Mouse (Mus musculus): ENCODE results near the gene Olfr1151. TPM values are rescaled to one million over a fixed set of nuclear protein-coding genes. Genes with fewer than 3 reads are reported as not detected.

The Olfr1151 gene
- polyA plus RNA-seq, 1 experiment from 2014 or later, result not detected

- Histone ChIP-seq H3K27ac (replicated peaks) (no peak within 1 kb of the TSS), H3K4me2 (replicated peaks; ENCODE audit: low read depth) (no peak within 1 kb of the TSS), H3K36me3 (ENCODE audit: control insufficient read depth, insufficient read depth, low read length) (no peaks in the 10 kb centered on the region), H3K27me3 (ENCODE audit: control insufficient read depth, insufficient read depth, low read length) (no peaks in the 10 kb centered on the region), H3K4me3 (ENCODE audit: low read depth, low read length) (no peak within 1 kb of the TSS), H3K9ac (ENCODE audit: low read length) (no peak within 1 kb of the TSS), H3K4me1 (replicated peaks; ENCODE audit: control insufficient read depth, insufficient read depth) (no peaks in the 10 kb centered on the region), H3K9me3 (ENCODE audit: control insufficient read depth, low read length) (no peaks in the 10 kb centered on the region)
- DNase-seq (ENCODE audit: low spot score) (no peak), ATAC-seq (ENCODE audit: low FRiP score, low TSS enrichment) (no peak)
- no peak for TF ChIP-seq CTCF (IDR thresholded peaks at IDR 0.05; ENCODE audit: low read depth)
- TF ChIP-seq EP300 (optimal IDR thresholded peaks at IDR 0.05), result no peak
- 95% methylated on average over 1 of the region's 1 CpGs for WGBS
These were observed 49.4 kb downstream of the Olfr1151 start, which contains the start of gene Olfr1154 for GRCm38 (mm10) chr2:87905066-87905465. Olfr1154 (minus strand) TSS chr2:87905166.

Other genes starting within 250 kb of the Olfr1151 start
- not detected in 2 replicates for gene Olfr1130, start 249.7 kb upstream of the Olfr1151 start, polyA plus RNA-seq (2015; fragmentation: Nextera tagmentation; extraction: Ambion mirVana)
- not detected in 2 replicates for gene Olfr1131, start 228.8 kb upstream of the Olfr1151 start, polyA plus RNA-seq (2015; fragmentation: Nextera tagmentation; extraction: Ambion mirVana)
- gene Olfr1132, start 218.3 kb upstream of the Olfr1151 start, polyA plus RNA-seq (2015; fragmentation: Nextera tagmentation; extraction: Ambion mirVana), result not detected in 2 replicates
- not detected in 2 replicates for gene Olfr1133, start 208.5 kb upstream of the Olfr1151 start, polyA plus RNA-seq (2015; fragmentation: Nextera tagmentation; extraction: Ambion mirVana)
- gene Olfr1134, start 197.4 kb upstream of the Olfr1151 start, polyA plus RNA-seq (2015; fragmentation: Nextera tagmentation; extraction: Ambion mirVana), result not detected in 2 replicates
- not detected in 2 replicates for gene Olfr1135, start 182.2 kb upstream of the Olfr1151 start, polyA plus RNA-seq (2015; fragmentation: Nextera tagmentation; extraction: Ambion mirVana)
- not detected in 2 replicates for gene Olfr1136, start 161.9 kb upstream of the Olfr1151 start, polyA plus RNA-seq (2015; fragmentation: Nextera tagmentation; extraction: Ambion mirVana)
- gene Olfr1137, start 142.7 kb upstream of the Olfr1151 start, polyA plus RNA-seq (2015; fragmentation: Nextera tagmentation; extraction: Ambion mirVana), result not detected in 2 replicates
- not detected in 2 replicates for gene Olfr1138, start 115.9 kb upstream of the Olfr1151 start, polyA plus RNA-seq (2015; fragmentation: Nextera tagmentation; extraction: Ambion mirVana)
- gene Olfr1140, start 112.1 kb upstream of the Olfr1151 start, polyA plus RNA-seq (2015; fragmentation: Nextera tagmentation; extraction: Ambion mirVana), result not detected in 2 replicates
- not detected in 2 replicates for gene Olfr1141, start 101.9 kb upstream of the Olfr1151 start, polyA plus RNA-seq (2015; fragmentation: Nextera tagmentation; extraction: Ambion mirVana)
- not detected in 2 replicates for gene Olfr152, start 76.4 kb upstream of the Olfr1151 start, polyA plus RNA-seq (2015; fragmentation: Nextera tagmentation; extraction: Ambion mirVana)
- not detected in 2 replicates for gene Olfr1143, start 55.3 kb upstream of the Olfr1151 start, polyA plus RNA-seq (2015; fragmentation: Nextera tagmentation; extraction: Ambion mirVana)
- gene Olfr1145, start 46.0 kb upstream of the Olfr1151 start, polyA plus RNA-seq (2015; fragmentation: Nextera tagmentation; extraction: Ambion mirVana), result not detected in 2 replicates
- gene Olfr1148, start 25.3 kb upstream of the Olfr1151 start, polyA plus RNA-seq (2015; fragmentation: Nextera tagmentation; extraction: Ambion mirVana), result not detected in 2 replicates
- not detected in 2 replicates for gene Olfr1150-ps1, start 11.9 kb upstream of the Olfr1151 start, polyA plus RNA-seq (2015; fragmentation: Nextera tagmentation; extraction: Ambion mirVana)
- not detected in 2 replicates for gene Olfr1152, start 10.6 kb downstream of the Olfr1151 start, polyA plus RNA-seq (2015; fragmentation: Nextera tagmentation; extraction: Ambion mirVana)
- 0.10 TPM in 1 of 2 replicates, not detected in the other for gene Olfr1153, start 39.1 kb downstream of the Olfr1151 start, polyA plus RNA-seq (2015; fragmentation: Nextera tagmentation; extraction: Ambion mirVana)
- gene Olfr1154, start 49.3 kb downstream of the Olfr1151 start, polyA plus RNA-seq (2015; fragmentation: Nextera tagmentation; extraction: Ambion mirVana), result not detected in 2 replicates
- gene Olfr1155, start 89.3 kb downstream of the Olfr1151 start, polyA plus RNA-seq (2015; fragmentation: Nextera tagmentation; extraction: Ambion mirVana), result not detected in 2 replicates
- not detected in 2 replicates for gene Olfr1156, start 97.2 kb downstream of the Olfr1151 start, polyA plus RNA-seq (2015; fragmentation: Nextera tagmentation; extraction: Ambion mirVana)
- not detected in 2 replicates for gene Olfr1157, start 112.4 kb downstream of the Olfr1151 start, polyA plus RNA-seq (2015; fragmentation: Nextera tagmentation; extraction: Ambion mirVana)
- not detected in 2 replicates for gene Olfr74, start 118.8 kb downstream of the Olfr1151 start, polyA plus RNA-seq (2015; fragmentation: Nextera tagmentation; extraction: Ambion mirVana)
- gene Olfr1158, start 134.3 kb downstream of the Olfr1151 start, polyA plus RNA-seq (2015; fragmentation: Nextera tagmentation; extraction: Ambion mirVana), result not detected in 2 replicates
- gene Olfr1160, start 152.4 kb downstream of the Olfr1151 start, polyA plus RNA-seq (2015; fragmentation: Nextera tagmentation; extraction: Ambion mirVana), result 0.04 TPM in 1 of 2 replicates, not detected in the other
- gene Olfr1161, start 166.9 kb downstream of the Olfr1151 start, polyA plus RNA-seq (2015; fragmentation: Nextera tagmentation; extraction: Ambion mirVana), result not detected in 2 replicates
- not detected in 2 replicates for gene Olfr73, start 181.8 kb downstream of the Olfr1151 start, polyA plus RNA-seq (2015; fragmentation: Nextera tagmentation; extraction: Ambion mirVana)
- gene Olfr1162, start 195.3 kb downstream of the Olfr1151 start, polyA plus RNA-seq (2015; fragmentation: Nextera tagmentation; extraction: Ambion mirVana), result 0.02 TPM in 1 of 2 replicates, not detected in the other
- not detected in 2 replicates for gene Olfr1163, start 216.0 kb downstream of the Olfr1151 start, polyA plus RNA-seq (2015; fragmentation: Nextera tagmentation; extraction: Ambion mirVana)
- not detected in 2 replicates for gene Olfr1164, start 238.1 kb downstream of the Olfr1151 start, polyA plus RNA-seq (2015; fragmentation: Nextera tagmentation; extraction: Ambion mirVana)

Data from stomach, postnatal 0 days (tissue).